Mouse (Mus musculus) thymus, postnatal 0 days (tissue): Measurements from ENCODE around the gene Manf. TPM values are rescaled to one million over a fixed set of nuclear protein-coding genes. Genes with fewer than 3 reads are reported as not detected.

ENCODE experiments used
- polyA plus RNA-seq: library from polyadenylated mRNA; unstranded; fragments of >200 nt; fragmentation: Nextera tagmentation; extraction: Ambion mirVana; gene quantifications from 2 replicates; pipeline ENCODE4 v1.2.1, GENCODE M21; 2015

Gene Manf
- polyA plus RNA-seq, 1 experiment from 2014 or later: 221 TPM

Other genes starting within 250 kb of the Manf start
- gene Grm2, start 235.9 kb downstream of the Manf start, polyA plus RNA-seq: 0.10 and 0.12 TPM in 2 replicates
- 47.0 and 60.1 TPM in 2 replicates for gene Tex264, start 206.1 kb downstream of the Manf start, polyA plus RNA-seq
- gene Rad54l2, start 102.8 kb downstream of the Manf start, polyA plus RNA-seq: 3.3 and 5.7 TPM in 2 replicates
- gene Dcaf1, start 70.1 kb downstream of the Manf start, polyA plus RNA-seq: 8.6 and 11.6 TPM in 2 replicates
- gene Rbm15b, start 4.6 kb downstream of the Manf start, polyA plus RNA-seq: 8.9 and 10.0 TPM in 2 replicates